Mouse (Mus musculus) E14TG2a.4 (cell line): Measurements from ENCODE around the gene Gm36079.
"Not testable (repeated sequence)": the region's sequence is repeated elsewhere in the genome, so short reads cannot be mapped to it uniquely, and the experiment has no call there.

Experiments
- CTCF ChIP-seq: conservative IDR thresholded peaks from 2 replicates; pipeline ENCODE4 v1.5.1; 2014; ENCODE audit warnings: low read length
- POU5F1 ChIP-seq: IDR thresholded peaks from 2 replicates; pipeline ENCODE4 v1.6.1; 2014; ENCODE audit warnings: low read length, borderline replicate concordance

DNA sequence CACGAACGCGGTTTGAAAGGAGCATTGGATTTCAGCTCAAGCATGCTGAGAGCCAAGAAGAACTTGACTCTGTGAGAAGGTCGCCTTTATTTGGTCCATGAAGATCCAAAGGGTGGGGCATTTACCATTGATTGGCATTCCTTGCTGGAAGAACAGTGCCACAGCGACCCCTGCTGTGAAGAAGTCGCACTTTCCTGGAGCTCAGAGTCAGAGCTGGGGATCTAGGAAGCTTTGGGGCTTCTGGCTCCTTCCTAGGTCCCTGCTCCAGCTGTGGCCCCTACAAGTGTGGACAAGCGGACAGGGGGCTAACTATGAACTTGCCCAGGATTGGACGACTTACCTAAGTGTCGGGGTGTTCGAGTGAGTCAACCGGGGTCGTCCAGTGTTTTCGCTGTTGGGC, 44.1 kb upstream of the Gm36079 start:
- TF ChIP-seq CTCF, POU5F1: not testable (repeated sequence)
